Mouse (Mus musculus) ES-Bruce4 (cell line): ENCODE results near the gene Cers6.

Source experiments
- EP300 ChIP-seq: IDR thresholded peaks from 2 replicates; pipeline ENCODE4 v1.6.1; 2011; ENCODE audit warnings: low read depth, low read length; ENCODE audit not compliant: insufficient read depth
- POLR2A ChIP-seq: IDR thresholded peaks from one replicate; pipeline ENCODE4 v1.8.1; 2011; ENCODE audit warnings: low read length; ENCODE audit not compliant: insufficient read depth

DNA sequence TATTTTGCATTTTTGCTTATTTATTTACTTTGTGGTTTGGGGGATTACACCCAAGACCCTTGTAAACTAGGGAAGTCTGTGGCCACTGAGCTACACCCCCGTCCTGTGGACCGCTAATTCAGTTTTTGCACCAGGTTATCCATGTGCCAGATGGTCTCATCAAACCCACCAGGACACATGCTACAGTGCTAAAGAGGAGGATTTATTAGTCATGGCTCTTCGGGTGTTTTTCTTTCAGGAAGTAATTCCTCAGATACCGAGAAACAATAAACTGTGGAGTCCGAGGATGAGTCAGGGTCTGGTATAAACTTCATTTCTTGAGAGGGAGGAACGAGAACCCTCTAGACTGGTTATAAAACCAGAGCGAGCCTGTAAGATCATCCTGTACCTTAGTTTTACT lies 49.5 kb downstream of the Cers6 start:
- TF ChIP-seq EP300: no peak
- no peak for TF ChIP-seq POLR2A
